Mouse (Mus musculus): ENCODE measurements around the gene Csnk2b. TPM values are rescaled to one million over a fixed set of nuclear protein-coding genes. Genes with fewer than 3 reads are reported as not detected.

Gene Csnk2b
- polyA plus RNA-seq, 1 experiment from 2014 or later: 190 TPM

- H3K4me1 ChIP-seq (replicated peaks): peaks cover 4% of the 10 kb centered on the region
- no peak for ATAC-seq (ENCODE audit: insufficient number of reproducible peaks, low FRiP score)
- H3K4me2 ChIP-seq: no peak overlapping the region
- H3K36me3 ChIP-seq: no peaks in the 10 kb centered on the region
- H3K4me3 ChIP-seq: no peak overlapping the region
- no peak overlapping the region for H3K9ac ChIP-seq
- H3K27me3 ChIP-seq (replicated peaks): peaks cover 37% of the 10 kb centered on the region
- no peak overlapping the region for H3K27ac ChIP-seq (ENCODE audit: poor library complexity, severe bottlenecking)
- no peaks in the 10 kb centered on the region for H3K9me3 ChIP-seq (replicated peaks)
- 40% methylated on average over 6 of the region's 6 CpGs for WGBS
Measured at GRCm38 (mm10) chr17:35070556-35071229, 51.2 kb downstream of the Csnk2b start.

GRCm38 (mm10) chr17:35068213-35068914 is 53.5 kb downstream of the Csnk2b start:
- Histone ChIP-seq H3K9me3 (replicated peaks) (no peaks in the 10 kb centered on the region), H3K4me3 (no peak overlapping the region), H3K9ac (no peak overlapping the region), H3K4me1 (replicated peaks) (peaks cover 23% of the 10 kb centered on the region), H3K27ac (ENCODE audit: poor library complexity, severe bottlenecking) (no peak overlapping the region), H3K36me3 (no peaks in the 10 kb centered on the region), H3K27me3 (replicated peaks) (peaks cover 61% of the 10 kb centered on the region), H3K4me2 (no peak overlapping the region)
- 73% methylated on average over 17 of the region's 17 CpGs for WGBS
- ATAC-seq (ENCODE audit: insufficient number of reproducible peaks, low FRiP score): no peak

Other genes starting within 250 kb of the Csnk2b start
- 2.6 and 2.8 TPM in 2 replicates for gene Zbtb12, start 242.6 kb downstream of the Csnk2b start, polyA plus RNA-seq (2016; fragmentation: Nextera tagmentation; extraction: Ambion mirVana)
- not detected in 2 replicates for gene Gm20547, start 240.0 kb downstream of the Csnk2b start, polyA plus RNA-seq (2016; fragmentation: Nextera tagmentation; extraction: Ambion mirVana)
- 0.24 and 0.35 TPM in 2 replicates for gene C2, start 223.8 kb downstream of the Csnk2b start, polyA plus RNA-seq (2016; fragmentation: Nextera tagmentation; extraction: Ambion mirVana)
- gene Ehmt2, start 223.6 kb downstream of the Csnk2b start, polyA plus RNA-seq (2016; fragmentation: Nextera tagmentation; extraction: Ambion mirVana): 49.1 and 51.6 TPM in 2 replicates
- gene Slc44a4, start 207.6 kb downstream of the Csnk2b start, polyA plus RNA-seq (2016; fragmentation: Nextera tagmentation; extraction: Ambion mirVana): 0.08 TPM in 1 of 2 replicates, not detected in the other
- 20.8 and 21.5 TPM in 2 replicates for gene Neu1, start 190.8 kb downstream of the Csnk2b start, polyA plus RNA-seq (2016; fragmentation: Nextera tagmentation; extraction: Ambion mirVana)
- 0.12 and 0.13 TPM in 2 replicates for gene Hspa1b, start 162.8 kb downstream of the Csnk2b start, polyA plus RNA-seq (2016; fragmentation: Nextera tagmentation; extraction: Ambion mirVana)
- not detected in 2 replicates for gene Gm20481, start 152.1 kb downstream of the Csnk2b start, polyA plus RNA-seq (2016; fragmentation: Nextera tagmentation; extraction: Ambion mirVana)
- 6.2 and 6.4 TPM in 2 replicates for gene Hspa1a, start 149.9 kb downstream of the Csnk2b start, polyA plus RNA-seq (2016; fragmentation: Nextera tagmentation; extraction: Ambion mirVana)
- gene Hspa1l, start 149.3 kb downstream of the Csnk2b start, polyA plus RNA-seq (2016; fragmentation: Nextera tagmentation; extraction: Ambion mirVana): 2.9 and 3.1 TPM in 2 replicates
- 143 and 145 TPM in 2 replicates for gene Lsm2, start 140.2 kb downstream of the Csnk2b start, polyA plus RNA-seq (2016; fragmentation: Nextera tagmentation; extraction: Ambion mirVana)
- gene Vars, start 121.1 kb downstream of the Csnk2b start, polyA plus RNA-seq (2016; fragmentation: Nextera tagmentation; extraction: Ambion mirVana): 82.6 TPM in 2 replicates
- 0.32 and 0.37 TPM in 2 replicates for gene Vwa7, start 105.5 kb downstream of the Csnk2b start, polyA plus RNA-seq (2016; fragmentation: Nextera tagmentation; extraction: Ambion mirVana)
- gene Sapcd1, start 94.0 kb downstream of the Csnk2b start, polyA plus RNA-seq (2016; fragmentation: Nextera tagmentation; extraction: Ambion mirVana): 2.4 and 2.6 TPM in 2 replicates
- gene Msh5, start 75.3 kb downstream of the Csnk2b start, polyA plus RNA-seq (2016; fragmentation: Nextera tagmentation; extraction: Ambion mirVana): 3.5 and 4.9 TPM in 2 replicates
- 349 and 354 TPM in 2 replicates for gene Clic1, start 72.1 kb downstream of the Csnk2b start, polyA plus RNA-seq (2016; fragmentation: Nextera tagmentation; extraction: Ambion mirVana)
- gene Ddah2, start 63.0 kb downstream of the Csnk2b start, polyA plus RNA-seq (2016; fragmentation: Nextera tagmentation; extraction: Ambion mirVana): 192 and 205 TPM in 2 replicates
- gene Ly6g6c, start 56.7 kb downstream of the Csnk2b start, polyA plus RNA-seq (2016; fragmentation: Nextera tagmentation; extraction: Ambion mirVana): 0.27 TPM in 1 of 2 replicates, not detected in the other
- 1.2 and 2.0 TPM in 2 replicates for gene Mpig6b, start 55.9 kb downstream of the Csnk2b start, polyA plus RNA-seq (2016; fragmentation: Nextera tagmentation; extraction: Ambion mirVana)
- 0.24 and 0.40 TPM in 2 replicates for gene Ly6g6e, start 45.2 kb downstream of the Csnk2b start, polyA plus RNA-seq (2016; fragmentation: Nextera tagmentation; extraction: Ambion mirVana)
- 1.8 and 2.2 TPM in 2 replicates for gene Ly6g6d, start 44.0 kb downstream of the Csnk2b start, polyA plus RNA-seq (2016; fragmentation: Nextera tagmentation; extraction: Ambion mirVana)
- 1.1 and 1.5 TPM in 2 replicates for gene Ly6g6f, start 36.4 kb downstream of the Csnk2b start, polyA plus RNA-seq (2016; fragmentation: Nextera tagmentation; extraction: Ambion mirVana)
- gene Abhd16a, start 32.8 kb downstream of the Csnk2b start, polyA plus RNA-seq (2016; fragmentation: Nextera tagmentation; extraction: Ambion mirVana): 58.9 and 65.1 TPM in 2 replicates
- not detected in 2 replicates for gene Ly6g5c, start 13.8 kb downstream of the Csnk2b start, polyA plus RNA-seq (2016; fragmentation: Nextera tagmentation; extraction: Ambion mirVana)
- gene Ly6g5b, start 6.6 kb downstream of the Csnk2b start, polyA plus RNA-seq (2016; fragmentation: Nextera tagmentation; extraction: Ambion mirVana): 0.32 and 0.38 TPM in 2 replicates
- gene Gpank1, start 598 bp downstream of the Csnk2b start, polyA plus RNA-seq (2016; fragmentation: Nextera tagmentation; extraction: Ambion mirVana): 11.1 and 15.1 TPM in 2 replicates
- 8.6 and 8.7 TPM in 2 replicates for gene D17H6S53E, start 4.3 kb upstream of the Csnk2b start, polyA plus RNA-seq (2016; fragmentation: Nextera tagmentation; extraction: Ambion mirVana)
- gene Apom, start 10.0 kb upstream of the Csnk2b start, polyA plus RNA-seq (2016; fragmentation: Nextera tagmentation; extraction: Ambion mirVana): 1.3 and 8.3 TPM in 2 replicates
- gene Bag6, start 13.1 kb upstream of the Csnk2b start, polyA plus RNA-seq (2016; fragmentation: Nextera tagmentation; extraction: Ambion mirVana): 56.1 and 61.6 TPM in 2 replicates
- gene Prrc2a, start 42.8 kb upstream of the Csnk2b start, polyA plus RNA-seq (2016; fragmentation: Nextera tagmentation; extraction: Ambion mirVana): 132 and 148 TPM in 2 replicates
- gene Aif1, start 54.0 kb upstream of the Csnk2b start, polyA plus RNA-seq (2016; fragmentation: Nextera tagmentation; extraction: Ambion mirVana): 4.3 and 4.4 TPM in 2 replicates
- gene Lst1, start 66.4 kb upstream of the Csnk2b start, polyA plus RNA-seq (2016; fragmentation: Nextera tagmentation; extraction: Ambion mirVana): 3.3 and 5.2 TPM in 2 replicates
- gene Ltb, start 72.4 kb upstream of the Csnk2b start, polyA plus RNA-seq (2016; fragmentation: Nextera tagmentation; extraction: Ambion mirVana): 0.14 and 0.31 TPM in 2 replicates
- 0.12 TPM in 1 of 2 replicates, not detected in the other for gene Tnf, start 80.0 kb upstream of the Csnk2b start, polyA plus RNA-seq (2016; fragmentation: Nextera tagmentation; extraction: Ambion mirVana)
- gene Lta, start 83.3 kb upstream of the Csnk2b start, polyA plus RNA-seq (2016; fragmentation: Nextera tagmentation; extraction: Ambion mirVana): not detected in 2 replicates
- gene Gm16181, start 98.8 kb upstream of the Csnk2b start, polyA plus RNA-seq (2016; fragmentation: Nextera tagmentation; extraction: Ambion mirVana): 0.55 TPM in 1 of 2 replicates, not detected in the other
- 10.0 and 12.5 TPM in 2 replicates for gene Atp6v1g2, start 111.6 kb upstream of the Csnk2b start, polyA plus RNA-seq (2016; fragmentation: Nextera tagmentation; extraction: Ambion mirVana)
- 9.0 and 9.8 TPM in 2 replicates for gene Nfkbil1, start 113.7 kb upstream of the Csnk2b start, polyA plus RNA-seq (2016; fragmentation: Nextera tagmentation; extraction: Ambion mirVana)
- 282 and 285 TPM in 2 replicates for gene Ddx39b, start 119.7 kb upstream of the Csnk2b start, polyA plus RNA-seq (2016; fragmentation: Nextera tagmentation; extraction: Ambion mirVana)
- gene H2-D1, start 140.7 kb upstream of the Csnk2b start, polyA plus RNA-seq (2016; fragmentation: Nextera tagmentation; extraction: Ambion mirVana): 30.2 and 32.8 TPM in 2 replicates
- gene H2-Q1, start 198.4 kb upstream of the Csnk2b start, polyA plus RNA-seq (2016; fragmentation: Nextera tagmentation; extraction: Ambion mirVana): 0.08 and 0.14 TPM in 2 replicates
- gene H2-Q2, start 220.2 kb upstream of the Csnk2b start, polyA plus RNA-seq (2016; fragmentation: Nextera tagmentation; extraction: Ambion mirVana): 4.1 and 5.0 TPM in 2 replicates

Data from heart, embryonic 12.5 days (tissue).